Comparison of ENCODE assay signal across 8 mouse cellular contexts in genomic region chr13:69802095-69802494, GRCm38 (mm10). TPM values are rescaled to one million over a fixed set of nuclear protein-coding genes. Genes with fewer than 3 reads are reported as not detected.
DNase-seq lines count a peak whose midpoint lies in the region; ATAC-seq and TF ChIP-seq lines count a peak whose summit lies in the region.

TSS of gene Med10 (plus strand) at chr13:69802395.

- no peaks in the 10 kb centered on the region for H3K36me3 ChIP-seq in heart, embryonic 15.5 days
- H3K36me3 ChIP-seq in myocyte (ENCODE audit: control insufficient read depth, insufficient read depth): no peaks in the 10 kb centered on the region

- H3K79me2 ChIP-seq in myocyte (ENCODE audit: control insufficient read depth, insufficient read depth): no peaks in the 10 kb centered on the region

- no peak for TF ChIP-seq CTCF in lung, adult 2 months (IDR thresholded peaks at IDR 0.05; ENCODE audit: insufficient read depth, low read length)

- 82% methylated on average over 5 of the region's 5 CpGs for WGBS in lung, adult 2 months
- 74% methylated on average over 5 of the region's 5 CpGs for WGBS in heart, embryonic 15.5 days

- DNase-seq in lung, adult 2 months: no peak
- DNase-seq in lung, postnatal 4 days: no peak
- no peak for DNase-seq in left cerebral cortex, postnatal 25 days (ENCODE audit: low spot score in 2 of 2)
- DNase-seq in embryo, embryonic 9.5 days (ENCODE audit: extremely low spot score): no peak
- no peak for DNase-seq in cerebellum, postnatal 4 days (ENCODE audit: low spot score in 2 of 2)

- no peak within 1 kb of the TSS for H3K4me3 ChIP-seq in lung, adult 2 months (replicated peaks; ENCODE audit: extremely low read depth, low read depth, low read length)
- H3K4me3 ChIP-seq in brown adipose tissue, adult 24 weeks (ENCODE audit: insufficient read depth, low read depth, low read length): no peak within 1 kb of the TSS
- no peak within 1 kb of the TSS for H3K4me3 ChIP-seq in heart, embryonic 15.5 days
- no peak within 1 kb of the TSS for H3K4me3 ChIP-seq in myocyte

- no peak within 1 kb of the TSS for H3K27ac ChIP-seq in brown adipose tissue, adult 24 weeks (replicated peaks; ENCODE audit: low read depth, low read length)
- H3K27ac ChIP-seq in heart, embryonic 15.5 days: no peak within 1 kb of the TSS

- no peak within 1 kb of the TSS for H3ac ChIP-seq in myocyte (ENCODE audit: control insufficient read depth, insufficient read length)

- H3K9ac ChIP-seq in heart, embryonic 15.5 days: no peak within 1 kb of the TSS

- H3K27me3 ChIP-seq in heart, embryonic 15.5 days: no peaks in the 10 kb centered on the region
- no peaks in the 10 kb centered on the region for H3K27me3 ChIP-seq in myocyte (ENCODE audit: control insufficient read depth, insufficient read depth, insufficient read length)

- TF ChIP-seq POLR2A in lung, adult 2 months (IDR thresholded peaks at IDR 0.05; ENCODE audit: borderline replicate concordance, extremely low read depth, low read depth, low read length): no peak
- TF ChIP-seq POLR2A in myocyte (IDR thresholded peaks at IDR 0.05; ENCODE audit: insufficient read length, low read depth): no peak

- no peaks in the 10 kb centered on the region for H3K9me3 ChIP-seq in heart, embryonic 15.5 days (replicated peaks)

- H3K4me1 ChIP-seq in lung, adult 2 months (ENCODE audit: control insufficient read depth, insufficient read depth, low read length): no peaks in the 10 kb centered on the region
- H3K4me1 ChIP-seq in brown adipose tissue, adult 24 weeks (ENCODE audit: control insufficient read depth, insufficient read depth, insufficient read length, low read length): no peaks in the 10 kb centered on the region
- H3K4me1 ChIP-seq in heart, embryonic 15.5 days (replicated peaks): no peaks in the 10 kb centered on the region

- no peak within 1 kb of the TSS for H3K4me2 ChIP-seq in heart, embryonic 15.5 days
- H3K4me2 ChIP-seq in myocyte (ENCODE audit: low read depth): no peak within 1 kb of the TSS

- no peak for ATAC-seq in heart, embryonic 15.5 days (replicated peaks; ENCODE audit: insufficient number of reproducible peaks, insufficient read depth, low FRiP score, low read depth)

- intact Hi-C loops in left cerebral cortex, postnatal 25 days (cut with DNase I): no loop called here

TF ChIP-seq in myocyte, 11 proteins besides CTCF, POLR2A, EP300 and RAD21:
- TF ChIP-seq CEBPB (IDR thresholded peaks at IDR 0.05; ENCODE audit: insufficient read depth, poor library complexity, severe bottlenecking) (no peak), MYOD1 (IDR thresholded peaks at IDR 0.05; ENCODE audit: control insufficient read depth in 1 of 3, insufficient read length in 2 of 3, low read depth in 2 of 3) (no peak), TCF12 (IDR thresholded peaks at IDR 0.05; ENCODE audit: insufficient read depth, poor library complexity, severe bottlenecking) (no peak), POLR2AphosphoS2 (IDR thresholded peaks at IDR 0.05; ENCODE audit: insufficient read length, low read depth) (no peak), MAX (IDR thresholded peaks at IDR 0.05; ENCODE audit: low read depth) (no peak), REST (IDR thresholded peaks at IDR 0.05; ENCODE audit: insufficient read depth, insufficient read length) (no peak), TCF3 (IDR thresholded peaks at IDR 0.05; ENCODE audit: insufficient read length, low read depth) (no peak), USF1 (IDR thresholded peaks at IDR 0.05; ENCODE audit: low read depth) (no peak), MYOG (IDR thresholded peaks at IDR 0.05; ENCODE audit: control insufficient read depth in 1 of 3, insufficient read depth in 1 of 3, insufficient read length in 2 of 3, low read depth in 2 of 3) (no peak)

RNA-seq across cellular contexts. Expression of gene Med10, which starts in this region (rescaled TPM):
- 23.8 and 31.6 TPM in 2 replicates for polyA plus RNA-seq in lung, adult 2 months (2012; rRNA removed)
- 42.5 and 89.3 TPM in 2 replicates for polyA plus RNA-seq in brown adipose tissue, adult 24 weeks (2012; ENCODE audit: insufficient read depth, insufficient read length, missing spikeins)
- polyA plus RNA-seq in heart, embryonic 15.5 days (2015; fragmentation: Nextera tagmentation; extraction: Ambion mirVana): 92.2 and 94.9 TPM in 2 replicates
- total RNA-seq in left cerebral cortex, postnatal 25 days (2021): 10 to 100 TPM; 44.7 to 50.8 TPM
- polyA plus RNA-seq in myocyte (2012; fragmentation: generic; extraction: Trizol): 48.6 TPM
